Mouse (Mus musculus) kidney, adult 9 months (tissue): ENCODE results near the gene Ncor1.
"Not testable (repeated sequence)": the region's sequence is repeated elsewhere in the genome, so short reads cannot be mapped to it uniquely, and the experiment has no call there.

Source experiments
- DNase-seq: peaks from one replicate; pipeline ENCODE4 v3.0.0; 2022

Gene Ncor1

GRCm38 (mm10) chr11:62343002-62343401, 115.3 kb downstream of the Ncor1 start:
- DNase-seq: no peak

- no peak for DNase-seq
Observed at GRCm38 (mm10) chr11:62332228-62332627, 126.1 kb downstream of the Ncor1 start.

- DNase-seq: peak; percentile 20
Observed at GRCm38 (mm10) chr11:62331141-62331540, 127.2 kb downstream of the Ncor1 start.

DNA sequence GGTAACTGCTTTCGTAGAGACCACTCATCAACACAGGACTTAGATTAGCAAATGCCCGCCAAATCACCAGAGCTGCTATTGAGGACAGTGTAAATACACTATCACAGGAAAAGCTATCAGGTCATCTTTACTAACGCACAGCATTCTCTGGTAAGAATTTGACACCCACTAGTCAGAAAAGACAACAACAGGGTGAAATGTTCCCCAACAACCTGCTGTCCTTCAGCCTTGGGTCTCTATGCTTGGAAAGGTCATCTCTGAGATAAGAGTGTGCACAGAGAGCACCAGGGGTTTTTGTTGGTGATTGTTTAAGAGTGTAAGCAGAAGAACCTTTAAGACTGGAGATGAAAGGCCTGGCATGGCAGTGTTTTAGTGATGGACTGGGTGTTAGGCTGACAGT, 134.7 kb downstream of the Ncor1 start:
- DNase-seq: no peak

GRCm38 (mm10) chr11:62320097-62320496, 138.2 kb downstream of the Ncor1 start:
- no peak for DNase-seq

DNA sequence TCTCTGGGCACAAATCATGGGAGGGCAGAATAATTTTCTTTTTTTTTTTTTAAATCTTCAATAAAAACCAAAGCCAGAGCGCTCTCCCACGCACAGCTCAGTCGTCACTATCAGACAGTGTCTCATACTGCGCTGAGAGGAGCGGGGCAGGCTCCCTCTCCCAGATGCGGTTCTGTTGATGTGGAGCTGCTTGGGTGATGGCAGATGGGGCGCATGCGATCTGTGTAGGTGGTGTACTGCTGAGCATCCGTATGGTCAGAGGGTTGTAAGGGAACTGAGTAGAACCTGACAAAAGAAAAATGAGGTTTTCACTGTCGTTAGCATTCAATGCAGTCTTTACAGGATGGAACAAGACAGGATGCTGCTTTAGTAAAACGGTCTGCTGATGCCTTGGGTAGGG, 140.6 kb downstream of the Ncor1 start:
- no peak for DNase-seq

DNA sequence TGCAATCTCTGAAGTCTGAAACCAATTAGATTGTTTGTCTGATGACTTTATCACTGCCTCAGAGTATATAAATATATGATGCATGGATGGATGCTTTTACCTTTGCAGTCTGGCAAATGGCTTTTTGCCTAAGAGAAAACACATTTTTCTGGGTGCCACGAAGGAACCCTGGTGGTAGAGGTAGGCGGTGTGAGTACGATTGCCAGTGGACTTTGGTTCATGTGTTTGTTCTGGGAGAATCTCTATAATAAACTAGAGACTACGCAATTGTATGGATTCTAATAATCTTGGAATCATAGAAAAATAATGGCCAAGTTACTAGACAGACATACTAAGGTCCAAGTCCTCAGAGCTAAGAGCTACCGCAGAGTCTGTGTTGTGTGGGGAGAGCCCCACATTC, 143.4 kb downstream of the Ncor1 start:
- no peak for DNase-seq

DNA sequence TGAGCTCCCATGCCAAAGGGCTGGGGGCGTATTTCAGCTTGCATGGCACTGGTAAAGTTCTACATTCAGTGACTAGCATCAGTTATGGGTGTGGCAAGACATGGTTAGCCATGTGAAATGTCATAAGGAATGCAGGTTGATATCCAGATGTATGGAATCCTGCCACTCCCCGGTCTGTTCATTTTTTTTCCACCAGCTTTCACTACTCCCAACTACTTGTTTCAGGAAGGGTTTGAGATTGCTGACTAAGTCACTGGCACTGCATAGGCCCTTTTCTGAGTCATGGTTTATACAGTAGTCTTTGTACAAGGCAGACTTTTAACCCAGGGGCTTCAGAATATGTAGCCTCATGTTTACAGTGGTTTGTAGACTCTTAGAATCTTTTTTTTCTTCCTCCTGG, 149.0 kb downstream of the Ncor1 start:
- no peak for DNase-seq

GRCm38 (mm10) chr11:62305866-62306265, 152.5 kb downstream of the Ncor1 start:
- no peak for DNase-seq

GRCm38 (mm10) chr11:62298883-62299282, 159.5 kb downstream of the Ncor1 start:
- no peak for DNase-seq

DNA sequence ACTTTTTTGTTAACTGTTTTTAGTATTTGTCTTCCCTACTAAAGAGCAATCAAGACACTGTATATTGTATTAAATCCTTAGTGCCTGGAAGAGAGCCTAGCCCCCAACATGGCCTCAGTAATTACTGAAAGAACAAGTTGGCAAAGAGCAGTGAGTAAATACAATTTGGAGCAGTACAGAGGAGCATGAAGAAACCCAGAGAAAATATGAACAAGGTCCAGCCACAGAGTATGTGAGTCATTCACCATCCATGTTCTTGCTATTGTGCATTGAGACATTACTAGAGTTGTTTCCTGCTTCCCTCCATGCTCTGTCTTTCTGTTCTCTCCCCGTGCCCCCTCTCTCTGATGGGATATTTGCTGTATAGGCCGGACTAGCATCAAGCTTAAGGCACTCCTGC, 164.2 kb downstream of the Ncor1 start:
- DNase-seq: no peak

DNA sequence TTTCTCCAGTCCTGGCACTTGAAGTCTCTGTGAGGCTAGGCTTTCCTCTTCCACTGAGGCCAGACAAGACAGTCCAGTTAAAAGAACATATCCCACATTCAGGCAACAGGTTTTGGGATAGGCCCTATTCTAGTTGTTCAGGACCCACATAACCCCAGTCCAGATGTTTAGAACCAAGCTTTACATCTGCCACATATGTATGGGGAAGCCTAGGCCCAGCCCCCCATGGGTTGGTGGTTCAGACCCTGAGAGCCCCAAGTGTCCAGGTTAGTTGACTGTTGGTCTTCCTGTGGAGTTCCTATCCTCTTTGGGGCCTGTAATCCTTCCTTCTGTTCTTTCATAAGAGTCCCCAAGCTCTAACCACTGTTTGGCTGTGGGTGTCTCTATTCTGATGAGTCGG, 170.6 kb downstream of the Ncor1 start:
- no peak for DNase-seq

DNA sequence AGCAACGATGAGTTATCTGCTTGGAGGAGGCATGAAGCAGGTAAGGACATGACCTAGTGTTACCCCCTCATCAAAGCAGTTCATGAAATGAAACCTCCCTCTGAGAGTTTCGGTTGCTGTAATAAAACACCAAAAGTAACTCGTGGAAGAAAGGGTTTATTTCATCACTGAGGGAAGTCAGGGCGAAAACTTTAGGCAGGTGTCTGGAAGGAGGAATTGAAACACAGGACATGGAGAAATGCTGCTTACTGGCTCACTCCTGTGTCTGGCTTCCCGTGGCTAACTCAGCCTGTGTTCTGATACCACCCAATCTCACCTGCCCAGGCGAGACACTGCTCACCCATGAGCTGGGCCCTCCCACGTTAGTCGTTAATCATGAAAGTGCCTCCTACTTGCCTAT, 173.3 kb downstream of the Ncor1 start:
- no peak for DNase-seq

DNA sequence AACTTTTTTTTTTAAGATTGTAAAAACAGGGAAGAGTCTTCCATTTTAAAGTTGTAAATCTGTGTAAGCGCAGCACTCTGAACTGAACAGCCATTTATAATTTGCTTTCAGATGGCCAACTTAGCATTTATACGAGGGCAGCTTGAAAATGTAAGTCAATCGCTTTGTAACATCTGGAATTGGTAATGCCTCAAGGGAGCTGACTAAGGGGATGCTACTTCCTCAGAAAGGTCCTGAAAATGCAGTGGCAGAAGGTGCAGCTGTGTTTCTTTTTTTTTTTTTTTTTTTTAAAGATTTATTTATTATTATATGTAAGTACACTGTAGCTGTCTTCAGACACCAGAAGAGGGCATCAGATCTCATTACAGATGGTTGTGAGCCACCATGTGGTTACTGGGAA, 174.3 kb downstream of the Ncor1 start:
- not testable (repeated sequence) for DNase-seq

GRCm38 (mm10) chr11:62281601-62281997, 176.7 kb downstream of the Ncor1 start:
- DNase-seq: no peak

- DNase-seq: peak; percentile 93
Observed at GRCm38 (mm10) chr11:62280675-62281600, 177.4 kb downstream of the Ncor1 start, which contains the start of the genes Zswim7 and Ttc19. TSS of gene Zswim7 (minus strand) at chr11:62281375. TSS of gene Ttc19 (plus strand) at chr11:62281473.

GRCm38 (mm10) chr11:62278027-62278426, 180.3 kb downstream of the Ncor1 start:
- DNase-seq: peak; percentile 82

DNA sequence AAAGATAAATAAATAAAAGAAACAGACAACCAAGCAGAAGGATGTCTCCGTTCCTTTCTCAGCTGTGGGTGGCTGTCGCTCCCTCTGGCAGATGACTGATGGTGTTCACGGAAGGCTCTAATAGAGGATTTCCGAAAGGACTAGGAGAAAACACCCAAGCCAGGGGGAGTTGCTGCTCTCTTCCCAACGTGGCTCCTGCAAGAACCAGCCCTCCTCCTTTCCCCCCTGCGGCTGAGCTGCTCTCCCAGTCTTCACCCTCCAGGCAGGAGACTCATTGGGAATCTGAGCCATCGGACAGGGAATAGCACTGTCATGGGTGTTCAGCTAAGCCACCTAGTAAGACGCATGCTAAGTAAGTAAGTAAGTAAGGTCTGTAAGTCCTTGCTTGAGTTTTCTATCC, 181.3 kb downstream of the Ncor1 start:
- no peak for DNase-seq

DNA sequence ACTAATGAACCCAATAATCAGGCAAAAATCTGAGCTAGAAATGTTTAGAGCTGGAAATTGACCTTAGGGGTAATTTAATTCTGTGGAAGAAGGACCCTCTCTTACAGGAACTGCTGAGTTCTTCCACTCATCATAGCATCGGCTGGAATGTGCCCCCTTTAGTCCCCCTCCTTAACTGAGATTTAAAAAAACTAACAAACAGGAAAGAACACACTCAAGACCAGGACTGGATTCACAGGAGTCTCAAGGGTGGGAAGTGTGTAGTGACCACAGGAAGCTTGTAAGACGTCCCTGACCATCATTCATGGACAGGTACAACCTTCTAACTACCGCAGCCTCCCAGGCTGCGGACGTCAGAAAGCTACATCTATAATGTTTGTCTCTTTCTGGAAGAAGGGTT, 187.5 kb downstream of the Ncor1 start:
- no peak for DNase-seq

- DNase-seq: no peak
Observed at GRCm38 (mm10) chr11:62269097-62269496, 189.2 kb downstream of the Ncor1 start.

GRCm38 (mm10) chr11:62268381-62268780, 190.0 kb downstream of the Ncor1 start:
- no peak for DNase-seq

DNA sequence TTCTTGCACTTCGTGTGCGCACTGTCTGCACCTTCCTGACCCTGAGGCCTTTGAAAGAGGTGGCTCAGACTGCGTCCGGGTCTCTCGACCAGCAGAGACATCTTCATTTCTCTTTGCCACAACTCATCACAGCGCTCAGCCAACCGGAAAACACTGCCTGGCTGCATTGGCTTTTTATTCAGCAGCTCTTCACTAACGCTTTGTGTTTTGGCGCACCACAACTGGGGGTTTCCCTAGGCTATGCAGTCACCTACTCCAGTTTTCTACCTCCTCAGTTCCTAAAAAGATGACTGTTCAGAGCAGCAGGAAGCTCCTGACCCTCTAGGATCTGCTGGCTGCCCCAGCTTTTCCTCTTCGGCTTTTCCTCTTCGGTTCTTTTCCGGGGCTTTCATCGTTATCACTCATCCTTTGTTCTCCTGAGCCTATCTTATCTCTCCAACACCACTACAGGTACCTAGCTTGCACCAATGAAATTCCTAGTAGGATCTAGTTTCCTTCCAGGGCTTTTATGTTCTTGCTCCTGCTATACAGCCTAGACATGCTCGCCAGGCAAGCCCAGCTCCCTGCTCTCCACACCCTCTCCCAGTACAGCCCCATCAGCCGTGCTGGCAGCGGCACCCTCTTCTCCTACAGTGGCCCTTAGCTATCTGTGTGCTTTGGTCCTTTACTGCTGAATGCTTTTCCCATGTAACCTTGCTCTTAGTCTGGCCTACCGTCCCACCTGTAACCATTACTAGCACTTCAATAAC, 191.7 kb downstream of the Ncor1 start:
- no peak for DNase-seq
